Mouse (Mus musculus) CH12.LX (cell line): Measurements from ENCODE around the gene Cask. TPM values are rescaled to one million over a fixed set of nuclear protein-coding genes. Genes with fewer than 3 reads are reported as not detected.
A peak's percentile ranks its signal among the peaks of the same experiment; 100 is the strongest.

Experiments used
- DNase-seq: peaks from one replicate; pipeline ENCODE4 v3.0.0-alpha.2; 2013; ENCODE audit errors: extremely low read depth
- H3K27ac ChIP-seq: 2 replicates; pipeline ENCODE4 v1.5.1; 2012; ENCODE audit warnings: low read depth, mild to moderate bottlenecking, control low read depth, moderate library complexity; ENCODE audit not compliant: insufficient read depth
- H3K27me3 ChIP-seq: replicated peaks from 2 replicates; pipeline ENCODE3; 2012; ENCODE audit warnings: inconsistent platforms
- H3K36me3 ChIP-seq, 2 experiments: replicated peaks in 1 of 2; 2 replicates each; pipeline versions ENCODE3 to v1.6.1; 2012; ENCODE audit warnings: inconsistent platforms in 1 of 2, low read length in 1 of 2, mild to moderate bottlenecking in 1 of 2, mixed read lengths in 1 of 2, moderate library complexity in 1 of 2; ENCODE audit not compliant: control insufficient read depth in 1 of 2, insufficient read depth in 1 of 2
- H3K4me1 ChIP-seq, 2 experiments: 2 replicates each; pipeline ENCODE4 v1.6.1; 2012; ENCODE audit warnings: inconsistent platforms in 1 of 2, moderate library complexity in 1 of 2; ENCODE audit not compliant: insufficient read depth in 2 of 2, control insufficient read depth in 1 of 2
- H3K4me2 ChIP-seq: 2 replicates; pipeline ENCODE4 v1.6.1; 2012; ENCODE audit warnings: low read depth, mild to moderate bottlenecking, control low read depth; ENCODE audit not compliant: poor library complexity, insufficient read depth, severe bottlenecking
- H3K4me3 ChIP-seq, 3 experiments: fragments of 150-350 bp in 1 of 3; sonication (generic) in 1 of 3; replicated peaks in 1 of 3; 2 replicates each; pipeline versions ENCODE3 to v1.5.1; 2011 to 2012; ENCODE audit warnings: low read depth in 2 of 3, low read length in 2 of 3, mild to moderate bottlenecking in 2 of 3, moderate library complexity in 2 of 3, control low read depth in 1 of 3, improper control_type of control experiment in 1 of 3, inconsistent platforms in 1 of 3, mixed read lengths in 1 of 3; ENCODE audit not compliant: poor library complexity in 1 of 3
- H3K79me2 ChIP-seq: replicated peaks from 2 replicates; pipeline ENCODE4 v1.6.1; 2012; ENCODE audit warnings: mild to moderate bottlenecking, moderate library complexity; ENCODE audit not compliant: control insufficient read depth, poor library complexity, insufficient read depth, severe bottlenecking; ENCODE audit errors: extremely low read depth
- H3K9ac ChIP-seq: 2 replicates; pipeline ENCODE4 v1.6.1; 2012; ENCODE audit warnings: low read depth, mild to moderate bottlenecking, control low read depth, moderate library complexity; ENCODE audit not compliant: insufficient read depth
- H3K9me3 ChIP-seq: replicated peaks from 2 replicates; pipeline ENCODE3; 2012; ENCODE audit warnings: low read length, inconsistent platforms, mixed read lengths
- BHLHE40 ChIP-seq: IDR thresholded peaks from 2 replicates; pipeline ENCODE4 v1.6.1; 2011; ENCODE audit warnings: mild to moderate bottlenecking, low read depth, low read length, improper control_type of control experiment
- CTCF ChIP-seq, 2 experiments: IDR thresholded peaks in 1 of 2; conservative IDR thresholded peaks in 1 of 2; 2 replicates each; pipeline ENCODE4 v1.5.1; 2011 to 2012; ENCODE audit warnings: low read depth in 2 of 2, low read length in 2 of 2, improper control_type of control experiment in 1 of 2, inconsistent platforms in 1 of 2, mild to moderate bottlenecking in 1 of 2, moderate library complexity in 1 of 2
- EP300 ChIP-seq: IDR thresholded peaks from 2 replicates; pipeline ENCODE4 v1.6.1; 2011; ENCODE audit warnings: low read length, improper control_type of control experiment
- ETS1 ChIP-seq: conservative IDR thresholded peaks from 2 replicates; pipeline ENCODE4 v1.6.1; 2012; ENCODE audit warnings: low read depth, mild to moderate bottlenecking, inconsistent platforms, low read length, improper control_type of control experiment, moderate library complexity
- GABPA ChIP-seq: IDR thresholded peaks from 2 replicates; pipeline ENCODE4 v1.6.1; 2012; ENCODE audit warnings: low read depth, low read length, improper control_type of control experiment, inconsistent platforms; ENCODE audit not compliant: insufficient replicate concordance
- MAFK ChIP-seq: IDR thresholded peaks from 2 replicates; pipeline ENCODE4 v1.6.1; 2011; ENCODE audit warnings: low read length, improper control_type of control experiment; ENCODE audit not compliant: insufficient replicate concordance
- MYC ChIP-seq: IDR thresholded peaks from 2 replicates; pipeline ENCODE4 v1.6.1; 2011; ENCODE audit warnings: low read depth, mild to moderate bottlenecking, improper control_type of control experiment, low read length
- PAX5 ChIP-seq: IDR thresholded peaks from 2 replicates; pipeline ENCODE4 v1.6.1; 2012; ENCODE audit warnings: low read length, inconsistent platforms, mixed read lengths
- POLR2A ChIP-seq: IDR thresholded peaks from 2 replicates; pipeline ENCODE4 v1.6.1; 2011; ENCODE audit warnings: low read depth, mild to moderate bottlenecking, improper control_type of control experiment, low read length
- POLR2AphosphoS2 ChIP-seq: IDR thresholded peaks from 2 replicates; pipeline ENCODE4 v1.6.1; 2011; ENCODE audit warnings: low read depth, low read length, improper control_type of control experiment
- RCOR1 ChIP-seq: conservative IDR thresholded peaks from 2 replicates; pipeline ENCODE4 v1.6.1; 2012; ENCODE audit warnings: low read depth, mild to moderate bottlenecking, inconsistent platforms, low read length, improper control_type of control experiment
- SIN3A ChIP-seq: IDR thresholded peaks from 2 replicates; pipeline ENCODE4 v1.6.1; 2012; ENCODE audit warnings: low read length, improper control_type of control experiment, inconsistent platforms
- SMC3 ChIP-seq: IDR thresholded peaks from 2 replicates; pipeline ENCODE4 v1.6.1; 2011; ENCODE audit warnings: low read depth, low read length, improper control_type of control experiment
- UBTF ChIP-seq: IDR thresholded peaks from 2 replicates; pipeline ENCODE4 v1.6.1; 2012; ENCODE audit warnings: low read depth, mild to moderate bottlenecking, inconsistent platforms, low read length, improper control_type of control experiment, moderate library complexity
- ZKSCAN1 ChIP-seq: IDR thresholded peaks from 2 replicates; pipeline ENCODE4 v1.6.1; 2012; ENCODE audit warnings: low read depth, inconsistent platforms, low read length, improper control_type of control experiment, borderline replicate concordance
- ZMIZ1 ChIP-seq: IDR thresholded peaks from 2 replicates; pipeline ENCODE4 v1.6.1; 2012; ENCODE audit warnings: low read depth, mild to moderate bottlenecking, inconsistent platforms, low read length, improper control_type of control experiment
- dilution Hi-C: fragments of 300-500 bp; cut with MboI; formaldehyde crosslinking; loops from 2 replicates; pipeline ENCODE4 v1.14.3; 2020; ENCODE audit warnings: low sequenced_read_pairs; ENCODE audit not compliant: extremely low pct_unique_long_range_greater_than_20kb, extremely low pct_ligation_motif_present
- in situ Hi-C: fragments of 300-500 bp; cut with MboI; formaldehyde crosslinking; loops from 3 replicates; pipeline ENCODE4 v1.14.3; 2019; ENCODE audit warnings: low sequenced_read_pairs, low pct_ligation_motif_present, low pct_unique_long_range_greater_than_20kb, mixed read lengths
- polyA plus RNA-seq: library from polyadenylated mRNA; unstranded; fragments of >175 nt; gene quantifications from 2 replicates; pipeline ENCODE4 v1.2.1, GENCODE M21; 2012; ENCODE audit warnings: low read depth; ENCODE audit not compliant: insufficient read length
- total RNA-seq, 2 experiments: library from RNA; depleted of rRNA; stranded (reverse); fragments of 300-350 nt in 1 of 2; fragments of >200 nt in 1 of 2; gene quantifications; 2 replicates each; pipeline ENCODE4 v1.2.3; 2012 to 2014

The Cask gene
- total and polyA plus RNA-seq, 3 experiments, result 0.40 to 5.0 (median 0.49) TPM

- TF ChIP-seq SIN3A (no peak), MAFK (no peak)
Measured at GRCm38 (mm10) chrX:13477596-13477995, 373.6 kb downstream of the Cask start (continued).

GRCm38 (mm10) chrX:13475382-13475781 is 375.8 kb downstream of the Cask start:
- Histone ChIP-seq H3K27me3 (no peaks in the 10 kb centered on the region), H3K4me2 (no peak overlapping the region), H3K79me2 (no peaks in the 10 kb centered on the region), H3K4me1 (no peaks in the 10 kb centered on the region), H3K9ac (no peak overlapping the region), H3K27ac (no peak overlapping the region), H3K36me3 (no peaks in the 10 kb centered on the region), H3K4me3 (no peak overlapping the region), H3K9me3 (no peaks in the 10 kb centered on the region)
- no peak for DNase-seq
- TF ChIP-seq CTCF (conservative IDR thresholded peaks at IDR 0.05 in 1 of 2, IDR thresholded peaks at IDR 0.05 in 1 of 2; ENCODE audit: low read depth in 2 of 2, low read length in 2 of 2) (no peak), RCOR1 (no peak), ETS1 (no peak), GABPA (no peak), MAFK (no peak), MYC (no peak)
- dilution Hi-C loops, result no loop called here
- in situ Hi-C loops, result no loop called here

GRCm38 (mm10) chrX:13472751-13473225 is 378.4 kb downstream of the Cask start:
- peak; percentile 14 for DNase-seq

GRCm38 (mm10) chrX:13471925-13472324 is 379.2 kb downstream of the Cask start:
- Histone ChIP-seq H3K79me2 (no peaks in the 10 kb centered on the region), H3K27ac (no peak overlapping the region), H3K9ac (no peak overlapping the region), H3K4me3 (no peak overlapping the region), H3K27me3 (no peaks in the 10 kb centered on the region), H3K4me2 (no peak overlapping the region), H3K4me1 (no peaks in the 10 kb centered on the region), H3K36me3 (no peaks in the 10 kb centered on the region), H3K9me3 (no peaks in the 10 kb centered on the region)
- TF ChIP-seq POLR2AphosphoS2, result no peak
- TF ChIP-seq UBTF, result no peak
- TF ChIP-seq ZMIZ1, result no peak
- TF ChIP-seq MYC, result no peak
- no peak for TF ChIP-seq EP300
- TF ChIP-seq POLR2A, result no peak
- dilution Hi-C loops, result no loop called here
- no peak for DNase-seq
- in situ Hi-C loops, result loop anchor here (25.0 kb wide), 1 partner anchor 235 kb away; no protein-coding TSS in a partner anchor

More at GRCm38 (mm10) chrX:13472751-13473225, 378.4 kb downstream of the Cask start:
- TF ChIP-seq GABPA (no peak), ZKSCAN1 (no peak), BHLHE40 (no peak), PAX5 (no peak), SMC3 (no peak), ETS1 (0 out of 2 replicates have a peak, but pooled peaks have one; percentile 31)
- Histone ChIP-seq H3K4me3 (no peak overlapping the region), H3K9ac (no peak overlapping the region), H3K9me3 (no peaks in the 10 kb centered on the region), H3K79me2 (no peaks in the 10 kb centered on the region), H3K27ac (no peak overlapping the region), H3K4me2 (no peak overlapping the region), H3K4me1 (no peaks in the 10 kb centered on the region), H3K27me3 (no peaks in the 10 kb centered on the region), H3K36me3 (no peaks in the 10 kb centered on the region)
- dilution Hi-C loops, result no loop called here
- in situ Hi-C loops, result loop anchor here (25.0 kb wide), 1 partner anchor 235 kb away; no protein-coding TSS in a partner anchor
